Mouse (Mus musculus) urinary bladder, postnatal 10 days (tissue): ENCODE measurements around the gene Prr5l.

Experiments
- DNase-seq: peaks from one replicate; pipeline ENCODE4 v3.0.0; 2022; ENCODE audit warnings: low spot score

Prr5l gene

DNA sequence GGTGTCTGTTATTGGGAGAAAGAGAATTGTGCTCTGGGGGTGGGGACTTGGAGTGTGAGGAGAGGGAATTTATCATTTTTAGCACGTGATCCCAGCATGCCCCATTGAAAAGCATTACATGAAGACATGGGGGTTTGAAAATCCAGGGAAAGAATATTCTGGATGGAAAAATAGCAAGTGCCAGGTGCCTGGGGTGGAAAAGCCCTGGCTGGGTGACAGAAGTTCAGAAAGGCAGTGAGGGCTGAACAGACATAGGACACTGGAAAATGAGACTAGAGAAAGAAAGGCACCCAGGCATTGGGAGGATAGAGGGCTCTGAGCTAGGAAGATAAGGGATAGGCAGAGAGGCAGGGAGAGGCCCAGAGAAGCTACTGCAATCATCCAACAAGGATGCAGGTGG is 62.0 kb downstream of the Prr5l start:
- no peak for DNase-seq

DNA sequence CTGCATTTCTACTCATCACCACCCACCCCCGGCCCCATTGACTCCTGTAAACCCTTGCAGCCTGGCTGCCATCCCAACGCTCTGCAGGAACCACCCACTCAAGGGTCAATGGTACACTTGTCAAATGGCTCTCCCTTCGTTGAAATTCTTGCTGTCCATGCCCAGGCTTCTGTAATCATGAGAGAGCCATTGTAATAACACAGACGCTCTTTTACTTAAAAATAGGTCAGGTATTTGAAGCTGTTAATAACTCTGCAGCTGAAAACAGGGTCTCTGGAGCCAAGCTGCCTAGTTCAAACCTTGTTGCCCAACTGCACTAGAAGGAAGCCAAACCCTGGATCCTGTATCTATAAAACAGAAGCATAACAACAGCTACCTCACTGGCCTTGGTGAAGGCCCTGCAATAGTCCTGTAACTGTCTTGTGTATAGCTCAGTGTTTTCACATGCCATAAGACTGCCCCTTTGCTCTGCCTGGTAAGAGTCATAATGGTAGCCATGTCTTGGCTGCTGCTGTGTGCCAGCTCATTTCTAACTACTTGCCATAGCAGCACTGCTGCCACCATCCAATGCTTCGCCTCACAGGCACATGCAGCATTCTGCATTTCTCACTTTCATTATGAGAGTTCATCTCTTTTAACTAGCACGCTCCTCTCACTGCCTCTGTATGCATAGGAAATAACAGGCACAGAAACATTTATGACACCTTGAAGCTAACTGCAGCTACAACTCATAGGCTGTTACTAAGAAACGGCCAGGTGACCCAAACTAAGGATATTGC is 63.7 kb downstream of the Prr5l start:
- DNase-seq, result no peak

DNA sequence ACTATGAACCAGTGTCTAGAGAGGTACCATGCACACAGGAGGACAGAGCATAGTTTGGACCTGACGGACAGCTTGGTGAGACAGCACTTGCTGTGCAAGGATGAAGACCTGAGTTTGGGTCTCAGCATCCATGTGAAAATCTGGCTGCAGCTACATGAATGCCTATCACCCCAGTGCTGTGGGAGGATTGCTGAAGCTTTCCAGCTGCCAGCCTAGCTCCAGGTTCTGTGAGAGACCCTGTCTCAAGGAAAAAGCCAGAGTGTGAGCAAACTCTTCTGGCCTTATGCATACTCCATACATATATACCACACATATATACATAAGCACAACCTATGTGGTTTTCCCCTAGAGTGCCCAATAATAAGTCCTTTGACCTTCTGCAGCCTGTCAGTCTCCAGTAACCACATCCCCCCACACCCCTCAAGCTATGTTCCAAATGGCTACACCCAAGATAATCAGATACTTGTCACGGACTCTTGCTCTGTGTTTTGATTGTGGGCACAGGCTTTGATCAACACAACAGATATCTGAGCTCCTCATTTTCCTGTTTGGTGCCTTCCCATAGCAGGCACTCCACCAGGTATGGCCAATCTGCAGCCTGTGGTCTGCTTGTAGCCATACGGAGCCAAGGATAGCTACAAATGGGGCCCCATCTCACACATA is 66.0 kb downstream of the Prr5l start:
- DNase-seq, result no peak

DNA sequence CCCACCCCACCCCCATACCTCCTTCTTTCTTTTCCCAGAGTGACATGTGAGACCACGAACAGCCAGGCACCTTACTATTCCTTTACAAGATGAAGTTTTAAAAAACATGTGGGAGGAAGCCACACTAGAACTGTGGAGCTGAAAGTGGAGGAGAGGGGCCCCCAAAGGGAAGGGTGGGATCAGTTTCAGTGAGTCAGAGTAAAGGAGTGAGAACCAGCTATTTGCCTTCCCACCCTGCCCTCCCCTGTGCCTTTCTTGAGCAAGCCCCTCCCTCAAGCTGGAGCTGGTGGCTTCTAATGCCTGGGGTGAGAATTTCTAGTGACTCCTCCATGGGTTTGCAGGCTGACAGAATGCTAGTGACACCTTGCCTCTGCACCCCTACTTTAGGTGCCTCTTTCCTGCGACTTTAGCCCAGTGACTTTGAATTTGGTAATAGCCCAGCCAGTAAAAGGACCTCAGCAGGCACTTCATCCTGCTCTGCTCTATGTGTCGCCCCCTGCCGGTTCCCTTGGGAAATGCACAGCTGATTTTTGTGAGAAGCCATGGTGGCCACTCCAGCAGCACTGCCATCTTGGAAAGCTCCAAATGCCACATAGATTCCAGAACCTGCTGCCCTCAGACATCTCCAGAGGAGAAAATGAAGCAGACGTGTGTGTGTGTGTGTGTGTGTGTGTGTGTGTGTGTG is 67.4 kb downstream of the Prr5l start:
- DNase-seq, result no peak

DNA sequence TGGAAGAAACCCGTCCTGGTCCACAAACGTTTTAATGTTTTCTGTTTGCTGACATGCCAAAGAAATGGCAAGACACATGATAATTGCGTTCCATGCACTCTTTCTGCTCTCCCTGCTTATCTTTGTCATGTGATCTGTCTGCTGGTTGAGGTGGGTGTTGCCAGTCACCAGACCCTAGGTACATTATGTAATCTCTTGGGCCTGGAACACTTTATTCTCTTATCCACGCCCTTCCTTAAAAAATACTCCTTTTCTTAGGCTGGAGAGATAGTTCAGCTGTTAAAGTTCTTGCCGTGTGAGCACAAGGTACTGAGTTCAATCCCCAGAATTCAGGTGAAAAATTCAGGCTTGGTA is 68.6 kb downstream of the Prr5l start:
- DNase-seq, result no peak

DNA sequence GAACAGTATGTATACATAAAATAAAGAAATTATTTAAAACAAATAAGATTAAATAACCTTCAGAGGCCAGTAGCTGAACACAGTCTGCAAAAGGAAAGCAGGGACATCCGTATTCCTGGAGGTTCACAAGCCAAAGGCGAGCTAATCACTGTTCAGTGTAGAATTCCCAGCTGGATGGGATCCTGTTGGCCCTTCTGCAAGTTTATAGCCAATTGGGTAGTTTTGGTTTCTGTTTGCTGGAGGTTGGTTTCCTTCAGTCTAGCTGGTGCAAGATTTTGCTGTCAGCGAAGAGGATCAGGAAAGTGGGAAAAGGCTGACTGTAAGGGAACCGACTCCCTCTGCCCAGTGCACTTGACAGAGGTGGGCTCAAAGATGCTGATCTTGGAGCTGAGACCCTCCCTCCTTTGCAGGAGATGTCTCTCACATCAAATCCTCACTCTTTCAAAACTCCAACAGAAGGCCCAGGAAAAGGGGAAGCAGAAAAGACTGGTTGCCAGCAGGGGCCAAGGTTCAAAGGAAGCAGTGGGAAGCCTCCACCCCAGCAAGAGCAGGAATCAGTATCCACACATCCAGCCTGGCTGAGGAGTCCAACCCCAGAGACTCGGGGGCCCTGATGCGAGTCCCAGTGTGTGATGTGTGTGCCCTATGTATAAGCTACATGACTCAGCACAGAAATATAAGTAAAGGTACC is 69.1 kb downstream of the Prr5l start:
- no peak for DNase-seq

DNA sequence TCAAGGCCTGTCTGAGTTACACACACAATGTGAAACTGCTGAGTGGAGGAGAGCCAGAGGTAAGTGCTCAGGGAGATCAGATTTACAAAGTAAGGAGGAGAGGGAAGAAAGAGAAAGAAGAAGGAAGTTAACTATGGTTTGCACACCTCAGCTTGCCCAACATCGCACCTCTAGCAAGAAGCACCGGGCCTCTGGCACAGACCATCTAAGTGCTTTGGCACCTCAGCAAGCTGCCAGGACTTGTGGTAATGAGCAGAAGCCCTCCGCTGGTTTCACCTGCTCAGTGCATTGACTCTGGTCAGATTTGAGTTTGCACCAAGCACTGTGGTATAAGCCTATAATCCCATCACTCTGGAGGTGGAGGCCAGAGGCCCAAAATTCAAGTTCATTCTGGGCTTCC is 70.9 kb downstream of the Prr5l start:
- DNase-seq, result no peak

DNA sequence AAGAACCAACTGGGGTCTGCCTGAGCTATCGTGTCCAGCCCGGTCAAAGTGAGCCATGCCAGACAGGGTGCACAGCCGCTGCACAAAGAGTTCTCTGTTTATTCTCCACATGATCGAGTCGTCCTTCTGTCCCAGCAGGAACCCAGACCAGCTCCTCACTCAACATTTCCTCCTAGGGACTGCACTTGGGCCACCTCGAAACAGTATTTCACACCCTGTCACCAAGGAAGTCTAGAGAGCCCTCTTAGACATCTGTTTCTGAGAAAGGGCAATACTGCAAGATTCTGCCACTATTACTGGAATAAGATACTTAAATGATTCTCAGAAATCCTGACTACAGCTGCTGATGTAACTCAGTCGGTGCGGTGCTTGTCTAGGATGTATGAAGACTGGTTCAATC is 72.1 kb downstream of the Prr5l start:
- DNase-seq, result no peak

DNA sequence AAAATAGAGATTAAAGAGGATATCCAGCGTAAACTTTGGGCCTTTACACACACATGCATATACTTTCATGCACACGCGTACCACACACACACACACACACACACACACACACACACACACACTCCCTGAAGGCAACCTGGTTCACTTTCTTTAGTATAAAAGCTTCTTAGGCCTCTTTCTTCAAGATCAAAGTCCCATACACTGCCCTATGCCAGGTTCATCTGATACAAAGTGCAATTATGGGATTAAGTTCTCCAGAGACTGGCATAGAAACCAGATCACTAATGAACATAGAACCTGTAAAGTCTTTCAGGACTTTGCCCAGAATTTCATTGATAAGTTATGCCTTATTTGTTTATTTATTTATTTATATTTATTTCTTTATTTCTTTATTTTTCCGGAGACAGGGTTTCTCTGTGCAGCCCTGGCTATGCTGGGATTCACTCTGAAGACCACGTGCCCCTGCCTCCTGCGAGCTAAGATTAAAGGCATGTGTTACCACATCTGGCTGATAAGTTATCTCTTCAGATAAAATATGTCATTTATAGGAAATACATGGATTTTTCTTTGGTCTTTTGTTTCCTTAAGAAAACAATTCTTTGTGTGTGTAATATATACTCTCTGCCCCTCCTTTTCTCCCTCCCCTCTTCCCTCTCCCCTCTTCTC is 73.1 kb downstream of the Prr5l start:
- no peak for DNase-seq

DNA sequence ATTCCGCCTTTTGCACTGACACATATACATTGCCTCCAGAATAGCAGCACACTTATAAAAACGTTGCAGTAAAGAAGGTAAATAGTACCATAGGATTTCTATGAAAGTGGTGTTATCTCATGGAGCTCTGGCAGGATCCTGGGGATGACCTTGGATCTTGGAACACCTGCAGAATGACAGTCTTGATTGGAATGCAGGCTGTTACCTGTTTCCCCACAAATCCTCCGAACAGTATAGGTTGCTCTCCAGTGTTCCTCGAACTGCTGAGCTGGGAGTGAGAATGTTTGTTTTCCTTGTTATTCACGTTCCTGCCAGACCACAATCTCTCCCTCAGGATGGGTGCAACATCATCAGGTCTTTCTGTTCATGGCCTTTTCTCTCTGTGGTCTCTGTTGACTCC is 75.1 kb downstream of the Prr5l start:
- no peak for DNase-seq

DNA sequence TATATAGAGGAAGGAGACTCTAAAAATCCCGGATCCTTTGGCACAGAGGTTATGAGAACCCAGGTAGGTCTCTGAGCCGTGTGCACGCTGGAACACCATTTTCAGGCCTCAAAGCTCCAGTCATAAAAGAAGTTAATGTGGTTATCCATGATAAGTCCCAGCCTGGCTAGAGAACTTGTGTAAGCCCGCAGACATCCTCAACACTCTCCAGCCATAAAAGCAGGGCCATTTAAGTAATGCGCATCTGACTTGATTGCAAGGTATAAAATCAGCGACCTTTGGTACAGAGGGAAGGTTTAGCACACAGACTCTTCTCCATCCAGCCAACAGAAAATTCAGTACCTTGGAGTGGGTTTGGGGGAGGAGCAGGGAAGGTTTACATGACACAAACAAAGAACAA is 80.6 kb downstream of the Prr5l start:
- no peak for DNase-seq

DNA sequence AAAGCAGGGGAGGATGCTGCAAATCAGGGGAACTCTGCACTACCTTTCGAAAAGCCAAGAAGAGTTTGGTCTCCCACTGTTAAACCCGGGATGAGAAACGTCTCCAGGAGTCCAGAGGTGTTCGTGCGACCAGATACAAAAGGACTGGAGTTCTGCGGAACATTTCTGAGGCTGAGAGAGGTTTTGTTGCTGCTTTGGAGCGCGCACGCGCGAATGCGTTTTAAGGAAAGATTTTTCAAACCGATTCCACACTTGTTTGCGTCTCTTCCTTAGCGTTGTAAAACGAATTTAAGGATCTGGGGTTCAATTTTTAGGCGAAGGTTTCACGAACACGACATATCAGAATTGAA is 85.0 kb downstream of the Prr5l start:
- DNase-seq, result no peak

DNA sequence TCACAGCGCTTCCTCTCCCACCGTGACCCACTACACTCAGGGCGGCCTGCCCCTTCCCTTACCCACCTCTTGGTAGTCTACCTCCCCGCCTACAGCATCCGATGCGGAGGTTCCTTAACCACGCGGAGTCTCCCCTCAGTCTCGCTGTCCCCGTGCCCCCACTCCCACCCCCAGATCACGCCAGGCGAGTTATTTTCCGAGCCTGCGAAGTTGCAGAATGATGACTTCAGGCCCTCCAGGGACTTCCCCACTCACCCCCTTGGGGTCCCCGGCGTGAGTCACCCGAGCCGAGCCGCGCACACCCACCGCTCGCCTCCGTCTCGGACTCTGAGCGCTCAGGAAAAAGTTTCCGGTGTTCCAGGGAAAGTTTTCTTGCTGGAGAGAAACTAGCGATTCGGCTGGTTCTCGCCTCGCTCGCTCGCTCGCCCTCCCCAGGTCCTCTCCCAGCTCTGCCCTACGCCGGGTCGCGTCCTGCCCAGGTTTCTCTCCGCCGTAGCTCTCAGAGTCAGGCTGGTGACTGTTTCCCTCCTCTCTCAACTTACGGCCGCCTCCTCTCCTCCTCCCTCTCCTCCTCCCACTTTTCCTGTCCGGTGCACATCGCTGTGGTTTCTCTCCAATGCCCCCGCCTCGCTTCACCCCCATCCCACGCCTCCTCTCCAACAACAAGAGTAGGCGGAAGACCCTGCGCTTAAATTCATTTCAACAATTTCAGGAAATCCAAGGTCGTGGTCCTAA is 85.5 kb downstream of the Prr5l start:
- DNase-seq, result no peak

DNA sequence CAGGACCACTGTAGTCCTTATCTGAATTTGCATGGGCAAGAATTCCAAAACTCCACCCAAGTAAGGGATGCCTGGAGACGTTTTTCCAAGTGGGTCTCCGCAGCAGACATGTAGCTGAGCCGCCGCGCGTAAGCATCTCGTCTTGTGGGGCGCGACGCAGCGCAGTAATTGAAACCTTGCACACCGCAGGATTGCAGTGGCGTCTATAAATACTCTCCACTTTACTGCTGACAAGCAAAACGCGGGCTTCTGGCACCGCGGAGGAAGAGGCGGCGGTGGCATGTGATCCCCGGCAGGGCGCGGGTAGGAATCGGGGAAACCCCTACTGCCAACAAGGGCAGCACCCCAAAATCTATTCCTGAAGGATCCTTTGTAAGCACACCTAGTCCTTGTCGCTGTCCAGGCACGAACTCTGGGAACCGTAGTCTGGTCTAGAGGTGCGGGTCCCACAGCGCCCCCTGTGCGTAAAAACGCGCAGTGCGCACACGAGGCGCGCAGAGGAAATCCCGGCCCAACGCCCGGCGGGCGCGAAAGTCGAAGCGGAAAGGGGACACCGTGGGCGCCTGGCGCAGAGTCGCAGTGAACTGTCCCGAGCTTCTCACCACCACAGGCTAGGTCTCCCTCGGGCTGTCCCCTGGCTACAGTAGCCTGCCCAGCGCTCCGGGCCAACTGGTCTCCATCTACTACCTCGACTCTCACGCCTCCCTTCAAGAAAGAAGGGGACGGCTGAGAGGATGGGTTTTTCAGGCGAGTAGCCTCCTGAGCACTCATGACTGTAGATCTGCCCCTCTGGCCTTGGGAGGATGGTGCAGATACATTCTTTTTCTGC is 86.3 kb downstream of the Prr5l start:
- DNase-seq, result peak; percentile 24

DNA sequence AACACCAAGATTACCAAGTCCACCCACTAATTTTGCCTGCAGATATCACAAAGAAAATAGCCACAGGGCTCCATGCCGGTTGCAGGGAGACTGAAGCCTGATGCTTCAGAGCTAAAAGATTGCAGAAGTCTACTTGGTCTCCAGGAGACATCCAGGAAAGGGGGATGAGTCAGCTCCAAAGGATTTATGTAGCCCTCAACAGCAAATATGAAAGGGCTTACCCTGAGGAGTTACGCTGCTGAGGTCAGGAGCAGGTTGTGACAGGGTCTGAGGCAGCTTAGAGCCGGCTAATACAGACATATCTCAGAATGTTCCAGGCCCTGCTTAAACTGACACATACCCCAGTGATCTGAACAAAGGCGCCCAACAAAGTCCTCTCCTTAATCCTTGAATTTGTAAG is 90.7 kb downstream of the Prr5l start:
- no peak for DNase-seq

DNA sequence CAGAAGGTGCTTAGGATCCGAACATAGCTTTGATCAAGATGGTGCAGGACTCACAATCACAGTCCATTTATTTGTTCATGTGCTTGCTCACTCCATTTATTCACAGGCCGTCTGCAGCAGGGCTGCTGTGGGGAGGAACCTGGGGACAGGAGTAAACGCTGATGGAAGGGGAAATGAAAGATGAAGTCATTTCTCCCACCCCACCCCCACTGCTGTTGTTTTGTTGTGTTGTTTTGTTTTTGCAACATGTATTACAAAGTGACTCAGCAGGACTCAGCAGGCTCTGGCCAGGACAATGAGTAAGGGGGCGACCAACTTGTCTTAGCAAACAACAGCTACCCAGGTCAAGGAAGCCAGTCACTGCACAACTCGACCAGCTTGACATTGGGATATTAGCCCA is 99.6 kb downstream of the Prr5l start:
- no peak for DNase-seq

DNA sequence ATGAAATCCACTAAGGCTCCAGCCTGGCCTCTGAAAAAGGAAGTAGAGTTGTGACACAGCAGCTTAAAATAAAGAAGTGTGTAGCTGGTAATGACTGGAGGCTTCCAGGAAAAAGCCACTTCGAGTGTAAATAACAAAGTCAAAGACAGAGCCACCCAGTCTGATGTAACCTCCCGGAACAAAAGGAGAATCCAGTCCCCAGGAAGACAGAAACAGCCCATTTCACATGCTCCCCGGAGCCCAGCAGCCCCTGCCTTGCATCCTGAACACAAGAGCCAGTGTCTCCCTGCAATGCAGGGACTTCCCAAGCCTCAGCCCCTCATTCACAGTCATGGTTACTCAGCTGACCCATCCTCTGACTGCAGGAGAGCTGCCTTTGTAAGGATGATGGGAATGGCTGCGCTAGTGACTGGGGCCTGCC is 101.5 kb downstream of the Prr5l start:
- no peak for DNase-seq

DNA sequence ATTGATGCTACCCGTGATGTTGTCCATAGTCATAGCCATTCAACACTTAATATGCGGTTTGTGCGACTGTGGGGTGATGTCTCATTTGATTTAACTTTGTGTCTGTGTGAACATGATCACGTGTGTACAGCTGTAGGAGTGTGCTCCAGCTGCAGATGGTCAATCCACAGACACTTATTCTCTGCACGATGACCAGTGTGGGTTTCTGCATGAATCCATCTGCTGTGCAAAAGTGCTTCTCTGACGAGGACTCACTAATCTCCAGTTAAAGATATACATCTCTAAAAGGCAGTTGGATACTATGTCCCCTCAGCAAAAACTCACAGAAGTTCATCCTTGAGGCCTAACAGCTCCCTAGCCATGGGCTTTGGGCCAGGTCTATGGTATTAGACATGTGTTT is 104.7 kb downstream of the Prr5l start:
- no peak for DNase-seq

DNA sequence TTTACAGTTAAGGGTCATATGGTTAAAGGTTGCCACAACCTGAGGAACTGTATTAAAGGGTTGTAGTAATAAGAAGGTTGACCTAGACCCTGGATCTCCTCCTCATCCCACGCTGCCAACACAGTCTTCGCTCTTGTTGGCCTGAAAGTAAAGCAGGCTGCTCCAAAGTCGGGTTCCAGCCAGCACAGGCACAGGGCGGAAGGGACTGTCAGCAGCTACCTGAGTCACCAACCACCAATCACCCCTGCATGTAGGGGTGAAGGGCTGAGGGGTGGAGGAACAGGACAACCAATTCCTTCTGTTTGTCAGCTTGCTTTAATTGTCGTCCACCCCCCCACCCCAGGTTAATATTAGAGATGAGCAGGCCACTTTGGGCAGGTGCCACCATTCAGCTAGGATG is 119.3 kb downstream of the Prr5l start:
- no peak for DNase-seq

DNA sequence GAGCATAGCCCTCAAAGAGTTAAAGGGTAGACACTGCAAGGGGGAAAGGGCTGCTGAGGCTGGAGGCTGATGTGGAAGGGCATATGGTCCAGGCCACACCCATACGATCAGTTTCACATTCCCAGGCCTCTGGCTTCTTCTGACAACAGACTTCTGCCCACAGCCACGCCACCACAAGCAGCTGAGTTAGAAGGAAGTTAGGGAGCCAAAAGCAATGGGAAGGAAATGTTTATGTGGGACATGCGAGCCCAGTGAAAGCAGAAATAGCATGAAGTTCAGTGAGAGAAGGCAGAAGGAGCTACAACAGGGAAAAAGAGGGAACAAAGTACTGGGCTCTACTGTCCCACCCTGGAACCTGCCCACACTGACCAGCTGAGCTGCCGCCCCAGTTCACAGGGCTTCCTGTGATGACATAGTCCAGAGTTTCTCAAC is 119.9 kb downstream of the Prr5l start:
- DNase-seq, result no peak

DNA sequence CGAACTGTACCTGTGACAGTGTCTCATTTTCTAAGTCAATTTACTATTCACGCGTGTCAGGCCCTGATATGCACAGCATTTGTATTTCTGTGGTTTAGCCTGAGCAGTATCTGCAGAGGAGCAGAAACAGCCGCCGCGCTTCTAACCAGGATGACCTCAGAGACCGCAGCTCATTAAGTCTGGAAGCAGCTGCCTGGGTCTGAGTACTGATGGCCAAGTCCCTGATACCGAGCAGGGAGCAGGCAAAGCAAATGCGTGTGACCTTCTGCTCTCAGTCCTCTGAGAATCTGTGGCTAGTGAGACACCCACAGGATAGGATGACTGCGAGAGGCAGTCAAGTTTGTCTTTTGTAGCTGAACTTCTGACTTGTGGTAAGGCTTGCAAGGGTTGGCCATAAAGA is 120.4 kb downstream of the Prr5l start:
- no peak for DNase-seq
